Mouse (Mus musculus) activated CD4-positive, CD25-positive, alpha-beta regulatory T cell, adult 9 weeks (primary cell): ENCODE measurements around the gene Nbeal1. TPM values are rescaled to one million over a fixed set of nuclear protein-coding genes. Genes with fewer than 3 reads are reported as not detected.

Source experiments
- polyA plus RNA-seq: library from polyadenylated mRNA; unstranded; fragments of 100-300 nt; shearing (Covaris generic); gene quantifications from one replicate; pipeline ENCODE4 v1.2.1, GENCODE M21; 2017

The Nbeal1 gene
- 13.6 TPM for polyA plus RNA-seq

GRCm38 (mm10) chr1:60179932-60180783 is at the start of gene Nbeal1:
Nbeal1 (plus strand) TSS chr1:60180599.

GRCm38 (mm10) chr1:60342808-60343629 is 162.6 kb downstream of the Nbeal1 start, which contains the start of gene Cyp20a1:
Cyp20a1 (plus strand) TSS chr1:60343323.

Other genes with a start within 250 kb of the Nbeal1 start
- 1.3 TPM for gene Ica1l, start 137.4 kb upstream of the Nbeal1 start, polyA plus RNA-seq
- gene Carf, start 82.4 kb upstream of the Nbeal1 start, polyA plus RNA-seq: 4.8 TPM
- 41.5 TPM for gene Wdr12, start 82.0 kb upstream of the Nbeal1 start, polyA plus RNA-seq
- gene Cyp20a1, start 162.7 kb downstream of the Nbeal1 start, polyA plus RNA-seq: 20.5 TPM
- 21.4 TPM for gene Abi2, start 229.0 kb downstream of the Nbeal1 start, polyA plus RNA-seq